Mouse (Mus musculus): ENCODE data around the gene Kmo. TPM values are rescaled to one million over a fixed set of nuclear protein-coding genes. Genes with fewer than 3 reads are reported as not detected.

Kmo gene
- polyA plus RNA-seq, 1 experiment from 2014 or later, result 1.1 TPM

GRCm38 (mm10) chr1:175708013-175708412, 87.8 kb downstream of the Kmo start:
- no peak for ATAC-seq (ENCODE audit: insufficient read depth, low FRiP score, low read depth)
- Histone ChIP-seq H3K4me1 (no peaks in the 10 kb centered on the region), H3K9ac (no peak overlapping the region), H3K36me3 (no peaks in the 10 kb centered on the region), H3K27me3 (replicated peaks) (no peaks in the 10 kb centered on the region), H3K4me3 (replicated peaks) (no peak overlapping the region), H3K4me2 (no peak overlapping the region), H3K9me3 (no peaks in the 10 kb centered on the region), H3K27ac (no peak overlapping the region)

Other genes starting within 250 kb of the Kmo start
- 1.5 and 2.5 TPM in 2 replicates for gene Rgs7, start 127.9 kb upstream of the Kmo start, polyA plus RNA-seq (2015; fragmentation: Nextera tagmentation; extraction: Ambion mirVana)
- 130 and 142 TPM in 2 replicates for gene Fh1, start 5.3 kb downstream of the Kmo start, polyA plus RNA-seq (2015; fragmentation: Nextera tagmentation; extraction: Ambion mirVana)
- 8.3 and 8.5 TPM in 2 replicates for gene Opn3, start 72.4 kb downstream of the Kmo start, polyA plus RNA-seq (2015; fragmentation: Nextera tagmentation; extraction: Ambion mirVana)
- 3.2 and 3.3 TPM in 2 replicates for gene Chml, start 72.5 kb downstream of the Kmo start, polyA plus RNA-seq (2015; fragmentation: Nextera tagmentation; extraction: Ambion mirVana)
- not detected in 2 replicates for gene Wdr64, start 78.2 kb downstream of the Kmo start, polyA plus RNA-seq (2015; fragmentation: Nextera tagmentation; extraction: Ambion mirVana)

Data from stomach, embryonic 15.5 days (tissue).